8 mouse cellular contexts compared by ENCODE assay signal in genomic region chr13:21833461-21833860, GRCm38 (mm10). TPM values are rescaled to one million over a fixed set of nuclear protein-coding genes. Genes with fewer than 3 reads are reported as not detected.
A peak's percentile ranks its signal among the peaks of the same experiment; 100 is the strongest.
DNase-seq lines count a peak whose midpoint lies in the region; ATAC-seq and TF ChIP-seq lines count a peak whose summit lies in the region.
"Not testable (repeated sequence)": the region's sequence is repeated elsewhere in the genome, so short reads cannot be mapped to it uniquely, and the experiment has no call there.

Hist1h2ap (minus strand) TSS chr13:21833507.
Hist1h2br (plus strand) TSS chr13:21833743.

- H3K4me3 ChIP-seq in CH12.LX (replicated peaks in 1 of 3; ENCODE audit: low read depth in 2 of 3, low read length in 2 of 3, poor library complexity in 1 of 3); embryonic facial prominence, embryonic 11.5 days (ENCODE audit: low read depth, low read length); kidney, embryonic 15.5 days (replicated peaks); neural tube, embryonic 15.5 days (replicated peaks): not testable (repeated sequence)

- H3K36me3 ChIP-seq in CH12.LX (replicated peaks in 1 of 2; ENCODE audit: control insufficient read depth in 1 of 2, insufficient read depth in 1 of 2, low read length in 1 of 2); embryonic facial prominence, embryonic 11.5 days (replicated peaks; ENCODE audit: control insufficient read depth, insufficient read depth, low read depth, low read length); kidney, embryonic 15.5 days; neural tube, embryonic 15.5 days: not testable (repeated sequence)

- not testable (repeated sequence) for TF ChIP-seq EP300 in CH12.LX (IDR thresholded peaks at IDR 0.05; ENCODE audit: low read length)

- not testable (repeated sequence) for H3K79me2 ChIP-seq in CH12.LX (replicated peaks; ENCODE audit: control insufficient read depth, extremely low read depth, insufficient read depth, poor library complexity, severe bottlenecking)

- not testable (repeated sequence) for H3K27me3 ChIP-seq in CH12.LX (replicated peaks); embryonic facial prominence, embryonic 11.5 days (ENCODE audit: control insufficient read depth, insufficient read depth, low read length); kidney, embryonic 15.5 days; neural tube, embryonic 15.5 days (replicated peaks)

- not testable (repeated sequence) for H3K4me2 ChIP-seq in CH12.LX (ENCODE audit: insufficient read depth, low read depth, poor library complexity, severe bottlenecking); embryonic facial prominence, embryonic 11.5 days (ENCODE audit: low read depth, low read length); kidney, embryonic 15.5 days; neural tube, embryonic 15.5 days

- TF ChIP-seq POLR2A in CH12.LX (IDR thresholded peaks at IDR 0.05; ENCODE audit: low read depth, low read length) = not testable (repeated sequence)

- intact Hi-C loops in gastrocnemius, postnatal 14 days (cut with DNase I; ENCODE audit: low total_unique reads); left cerebral cortex, postnatal 4 days (cut with DNase I): not testable (repeated sequence)
- intact Hi-C loops in heart, postnatal 25 days (cut with DNase I) = loop anchor here (10.0 kb wide), 1 partner anchor 119 kb away; the partner anchor contains the start of genes Hist1h2ai, Hist1h2bl and Hist1h3h

- H3K9ac ChIP-seq in CH12.LX (ENCODE audit: insufficient read depth, low read depth); embryonic facial prominence, embryonic 11.5 days (replicated peaks; ENCODE audit: low read length); kidney, embryonic 15.5 days; neural tube, embryonic 15.5 days (replicated peaks): not testable (repeated sequence)

- WGBS in embryonic facial prominence, embryonic 11.5 days = no CpG with 5 or more reads among the region's 24 CpGs
- WGBS in kidney, embryonic 15.5 days = no CpG with 5 or more reads among the region's 24 CpGs
- WGBS in neural tube, embryonic 15.5 days = no CpG with 5 or more reads among the region's 24 CpGs

- ATAC-seq in embryonic facial prominence, embryonic 11.5 days (replicated peaks; ENCODE audit: insufficient number of reproducible peaks, low FRiP score, low TSS enrichment, low read depth) = peak; percentile 94
- ATAC-seq in kidney, embryonic 15.5 days (replicated peaks; ENCODE audit: low FRiP score) = peak; percentile 96
- ATAC-seq in megakaryocyte, adult 5-6 weeks (ENCODE audit: poor library complexity, severe bottlenecking) = peak; percentile 77
- peak; percentile 97 for ATAC-seq in neural tube, embryonic 15.5 days (ENCODE audit: low FRiP score)

- DNase-seq in CH12.LX (ENCODE audit: extremely low read depth); embryonic facial prominence, embryonic 11.5 days (ENCODE audit: low spot score); gastrocnemius, postnatal 14 days; heart, postnatal 25 days (ENCODE audit: low spot score); left cerebral cortex, postnatal 4 days: not testable (repeated sequence)

- H3K4me1 ChIP-seq in CH12.LX (ENCODE audit: control insufficient read depth in 1 of 2, insufficient read depth in 2 of 2) = peaks cover 0 to 18% of the 10 kb centered on the region in 2 experiments; a peak in 2 of 4 replicates
- H3K4me1 ChIP-seq in embryonic facial prominence, embryonic 11.5 days (ENCODE audit: control insufficient read depth, insufficient read depth, low read length); kidney, embryonic 15.5 days; neural tube, embryonic 15.5 days: not testable (repeated sequence)

- TF ChIP-seq CTCF in CH12.LX (conservative IDR thresholded peaks at IDR 0.05 in 1 of 2, IDR thresholded peaks at IDR 0.05 in 1 of 2; ENCODE audit: low read depth in 2 of 2, low read length in 2 of 2) = not testable (repeated sequence)

- H3K27ac ChIP-seq in CH12.LX (ENCODE audit: insufficient read depth, low read depth); embryonic facial prominence, embryonic 11.5 days (replicated peaks; ENCODE audit: low read depth, low read length); kidney, embryonic 15.5 days; neural tube, embryonic 15.5 days (replicated peaks): not testable (repeated sequence)

- not testable (repeated sequence) for H3K9me3 ChIP-seq in CH12.LX (replicated peaks; ENCODE audit: low read length); embryonic facial prominence, embryonic 11.5 days (replicated peaks; ENCODE audit: control insufficient read depth, low read length); kidney, embryonic 15.5 days (replicated peaks); neural tube, embryonic 15.5 days (replicated peaks)

- TF ChIP-seq RAD21 in CH12.LX (IDR thresholded peaks at IDR 0.05; ENCODE audit: low read depth, low read length) = not testable (repeated sequence)

- in situ Hi-C loops in CH12.LX (cut with MboI; ENCODE audit: low pct_ligation_motif_present, low pct_unique_long_range_greater_than_20kb, low sequenced_read_pairs) = not testable (repeated sequence)

- dilution Hi-C loops in CH12.LX (cut with MboI; ENCODE audit: extremely low pct_ligation_motif_present, extremely low pct_unique_long_range_greater_than_20kb, low sequenced_read_pairs) = not testable (repeated sequence)

RNA-seq across cellular contexts. Expression of gene Hist1h2ap, which starts in this region (rescaled TPM):
- total RNA-seq in CH12.LX (2012; rRNA removed) (2,938 and 2,951 TPM in 2 replicates), CH12.LX (2014; rRNA removed) (50.8 and 66.8 TPM in 2 replicates)
- polyA plus RNA-seq in CH12.LX (2012; ENCODE audit: insufficient read length, low read depth) = 383 and 447 TPM in 2 replicates
- polyA plus RNA-seq in embryonic facial prominence, embryonic 11.5 days (2014; fragmentation: Nextera tagmentation; extraction: Ambion mirVana) = 5,875 and 5,942 TPM in 2 replicates
- 10 to 100 TPM; 29.4 to 69.3 TPM for total RNA-seq in gastrocnemius, postnatal 14 days (2021)
- total RNA-seq in heart, postnatal 25 days (2021) = 10 to 100 TPM; 21.9 to 30.1 TPM
- polyA plus RNA-seq in kidney, embryonic 15.5 days (2015; fragmentation: Nextera tagmentation; extraction: Ambion mirVana) = 3,941 and 3,959 TPM in 2 replicates
- total RNA-seq in left cerebral cortex, postnatal 4 days (2021) = 100 to 1,000 TPM; 184 to 208 TPM
- total RNA-seq in megakaryocyte, adult 5-6 weeks (2015) = 111 and 142 TPM in 2 replicates
- 857 and 1,070 TPM in 2 replicates for total RNA-seq in megakaryocyte, adult 5-6 weeks (2017)
- 380 and 932 TPM in 2 replicates for polyA plus RNA-seq in neural tube, embryonic 15.5 days (2015; fragmentation: Nextera tagmentation; extraction: Ambion mirVana)

RNA-seq across cellular contexts. Expression of gene Hist1h2br, which starts in this region (rescaled TPM):
- total RNA-seq in CH12.LX (2012; rRNA removed) = 1,633 and 2,083 TPM in 2 replicates
- total RNA-seq in CH12.LX (2014; rRNA removed) = 9.4 and 19.7 TPM in 2 replicates
- polyA plus RNA-seq in CH12.LX (2012; ENCODE audit: insufficient read length, low read depth) = 4.1 and 4.2 TPM in 2 replicates
- 23.1 and 25.1 TPM in 2 replicates for polyA plus RNA-seq in embryonic facial prominence, embryonic 11.5 days (2014; fragmentation: Nextera tagmentation; extraction: Ambion mirVana)
- total RNA-seq in gastrocnemius, postnatal 14 days (2021) = 10 to 100 TPM; 57.8 to 74.3 TPM
- total RNA-seq in heart, postnatal 25 days (2021) = 10 to 100 TPM; 35.6 to 36.4 TPM
- 19.7 and 28.8 TPM in 2 replicates for polyA plus RNA-seq in kidney, embryonic 15.5 days (2015; fragmentation: Nextera tagmentation; extraction: Ambion mirVana)
- total RNA-seq in left cerebral cortex, postnatal 4 days (2021) = 100 to 1,000 TPM; 106 to 108 TPM
- 322 and 378 TPM in 2 replicates for total RNA-seq in megakaryocyte, adult 5-6 weeks (2015)
- total RNA-seq in megakaryocyte, adult 5-6 weeks (2017) = 273 and 294 TPM in 2 replicates
- 3.4 and 10.4 TPM in 2 replicates for polyA plus RNA-seq in neural tube, embryonic 15.5 days (2015; fragmentation: Nextera tagmentation; extraction: Ambion mirVana)
